Mouse (Mus musculus): ENCODE measurements around the gene Gm7694.

Gene Gm7694

GRCm38 (mm10) chr1:170277016-170277415 lies 29.1 kb downstream of the Gm7694 start, which contains the start of gene Sh2d1b1:
Sh2d1b1 (plus strand) TSS chr1:170277320.
- DNase-seq: no peak

- no peak for DNase-seq
These were observed 32.9 kb downstream of the Gm7694 start for GRCm38 (mm10) chr1:170273252-170273651.

GRCm38 (mm10) chr1:170270696-170271095 lies 35.4 kb downstream of the Gm7694 start:
- no peak for DNase-seq

- DNase-seq: no peak
These were observed 35.9 kb downstream of the Gm7694 start for GRCm38 (mm10) chr1:170270281-170270680.

- DNase-seq: peak; percentile 77
These were observed 50.6 kb downstream of the Gm7694 start for GRCm38 (mm10) chr1:170255560-170255910.

- no peak for DNase-seq
These were observed 51.1 kb downstream of the Gm7694 start for GRCm38 (mm10) chr1:170254893-170255559.

Data from right cerebral cortex, postnatal 4 days (tissue).